Mouse (Mus musculus): ENCODE results near the gene Mrgpra2a.
"Not testable (repeated sequence)": the region's sequence is repeated elsewhere in the genome, so short reads cannot be mapped to it uniquely, and the experiment has no call there.

Mrgpra2a gene

DNA sequence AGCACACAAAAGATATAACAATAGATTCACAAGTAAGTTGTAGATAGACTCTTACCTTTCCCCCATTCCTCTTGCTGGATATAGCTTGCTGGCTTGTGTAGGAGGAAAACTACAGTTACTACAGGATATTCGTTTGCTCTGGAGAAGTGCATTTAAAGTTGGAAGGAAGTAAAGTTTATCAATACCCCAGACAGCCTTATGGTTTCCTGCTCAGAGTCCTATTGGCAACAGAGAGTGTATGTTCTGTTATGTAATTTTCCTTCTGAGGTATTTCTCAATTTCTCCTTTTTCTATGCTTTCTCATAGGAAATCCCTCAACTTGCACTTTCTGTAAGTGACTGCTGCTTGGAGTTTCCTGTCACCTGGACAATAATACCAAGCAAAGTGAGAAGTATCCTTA lies at the start of gene Mrgpra2a:
TSS of gene Mrgpra2a (minus strand) at position 125 of the 400 bp plus-strand sequence.
- DNase-seq, result not testable (repeated sequence)

DNA sequence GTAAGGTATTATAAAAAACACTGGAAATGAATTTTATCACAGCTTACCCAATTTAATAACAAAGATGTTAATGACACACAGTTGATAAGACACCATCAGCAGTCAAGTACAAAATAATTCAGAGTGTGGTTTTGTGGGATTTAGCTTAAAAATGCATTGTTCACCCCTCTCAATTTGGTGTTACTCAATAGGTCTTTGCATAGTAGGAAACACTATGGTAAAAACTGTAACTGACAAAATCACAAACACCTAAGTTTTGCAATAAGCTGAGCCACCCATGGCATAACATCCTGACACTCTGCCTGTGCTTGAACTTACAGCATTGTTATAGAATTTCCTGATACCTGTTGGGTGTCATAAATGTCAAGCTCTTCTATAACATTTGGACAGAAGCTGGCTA lies 39.3 kb upstream of the Mrgpra2a start:
- not testable (repeated sequence) for DNase-seq

DNA sequence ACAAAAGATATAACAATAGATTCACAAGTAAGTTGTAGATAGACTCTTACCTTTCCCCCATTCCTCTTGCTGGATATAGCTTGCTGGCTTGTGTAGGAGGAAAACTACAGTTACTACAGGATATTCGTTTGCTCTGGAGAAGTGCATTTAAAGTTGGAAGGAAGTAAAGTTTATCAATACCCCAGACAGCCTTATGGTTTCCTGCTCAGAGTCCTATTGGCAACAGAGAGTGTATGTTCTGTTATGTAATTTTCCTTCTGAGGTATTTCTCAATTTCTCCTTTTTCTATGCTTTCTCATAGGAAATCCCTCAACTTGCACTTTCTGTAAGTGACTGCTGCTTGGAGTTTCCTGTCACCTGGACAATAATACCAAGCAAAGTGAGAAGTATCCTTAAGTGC lies 37.5 kb upstream of the Mrgpra2a start:
- DNase-seq, result not testable (repeated sequence)

DNA sequence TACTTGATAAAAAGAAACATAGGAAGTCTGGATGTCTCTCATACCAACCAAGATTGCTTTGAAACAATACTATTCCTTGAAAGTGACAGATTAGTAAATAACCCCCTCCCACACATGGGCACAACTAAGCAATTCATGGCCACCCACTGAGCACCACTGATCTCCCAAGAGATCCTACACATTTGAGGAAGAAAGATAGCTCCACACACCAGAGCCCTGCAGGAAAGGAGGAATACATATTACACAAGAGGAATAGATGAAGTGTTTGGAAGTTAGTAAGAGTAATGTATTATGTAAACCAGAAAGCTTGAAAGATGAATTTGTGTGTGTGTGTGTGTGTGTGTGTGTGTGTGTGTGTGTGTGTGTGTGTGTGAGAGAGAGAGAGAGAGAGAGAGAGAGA lies 31.2 kb upstream of the Mrgpra2a start:
- not testable (repeated sequence) for DNase-seq

DNA sequence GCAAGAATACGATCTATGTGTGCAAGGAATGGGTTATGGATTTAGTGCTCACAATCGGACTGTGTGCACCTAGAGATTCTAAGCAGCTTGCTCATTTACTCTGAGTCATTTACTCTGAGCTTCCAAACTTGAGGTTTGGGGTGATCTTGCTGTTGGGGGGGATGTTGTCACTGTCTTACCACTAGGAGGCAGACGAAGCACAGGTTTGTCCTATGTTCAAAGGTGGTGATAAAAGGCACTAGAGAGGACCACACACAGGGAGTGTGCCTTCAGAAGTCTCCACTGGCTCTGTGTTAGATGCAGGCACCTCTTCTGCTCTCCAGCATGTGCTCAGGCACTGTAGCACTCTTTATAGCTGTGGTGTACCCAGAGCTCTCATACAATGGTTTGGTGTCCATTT lies 22.0 kb upstream of the Mrgpra2a start:
- DNase-seq, result not testable (repeated sequence)

DNA sequence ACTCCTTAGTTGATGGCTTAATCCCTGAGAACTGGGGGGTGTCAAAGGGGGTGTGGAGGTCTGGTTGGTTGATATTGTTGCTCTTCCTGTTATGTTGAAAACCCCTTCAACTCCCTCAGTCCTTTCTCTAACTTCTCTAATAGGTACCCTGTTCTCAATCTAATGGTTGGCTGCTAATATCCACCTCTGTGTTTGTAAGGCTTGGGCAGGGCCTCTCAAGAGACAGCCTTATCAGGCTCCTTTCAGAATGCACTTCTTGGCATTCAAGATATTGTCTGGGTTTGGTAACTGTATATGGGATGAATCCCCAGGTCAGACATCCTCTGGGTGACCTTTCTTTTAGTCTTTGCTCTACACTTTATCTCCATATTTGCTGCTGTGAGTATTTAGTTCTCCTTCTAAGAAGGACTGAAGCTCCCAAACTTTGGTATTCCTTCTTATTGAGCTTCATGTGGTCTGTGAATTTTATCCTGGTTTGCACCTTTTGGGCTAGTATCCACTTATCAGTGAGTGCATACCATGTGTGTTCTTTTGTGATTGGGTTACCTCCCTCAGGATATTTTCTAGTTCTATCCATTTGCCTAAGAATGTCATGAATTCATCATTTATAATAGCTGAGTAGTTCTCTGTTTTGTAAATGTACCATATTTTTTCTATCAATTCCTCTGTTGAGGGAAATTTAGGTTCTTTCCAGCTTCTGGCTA lies 13.5 kb upstream of the Mrgpra2a start:
- DNase-seq, result not testable (repeated sequence)

DNA sequence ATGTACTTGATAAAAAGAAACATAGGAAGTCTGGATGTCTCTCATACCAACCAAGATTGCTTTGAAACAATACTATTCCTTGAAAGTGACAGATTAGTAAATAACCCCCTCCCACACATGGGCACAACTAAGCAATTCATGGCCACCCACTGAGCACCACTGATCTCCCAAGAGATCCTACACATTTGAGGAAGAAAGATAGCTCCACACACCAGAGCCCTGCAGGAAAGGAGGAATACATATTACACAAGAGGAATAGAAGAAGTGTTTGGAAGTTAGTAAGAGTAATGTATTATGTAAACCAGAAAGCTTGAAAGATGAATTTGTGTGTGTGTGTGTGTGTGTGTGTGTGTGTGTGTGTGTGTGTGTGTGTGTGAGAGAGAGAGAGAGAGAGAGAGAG lies 6.2 kb downstream of the Mrgpra2a start:
- not testable (repeated sequence) for DNase-seq

DNA sequence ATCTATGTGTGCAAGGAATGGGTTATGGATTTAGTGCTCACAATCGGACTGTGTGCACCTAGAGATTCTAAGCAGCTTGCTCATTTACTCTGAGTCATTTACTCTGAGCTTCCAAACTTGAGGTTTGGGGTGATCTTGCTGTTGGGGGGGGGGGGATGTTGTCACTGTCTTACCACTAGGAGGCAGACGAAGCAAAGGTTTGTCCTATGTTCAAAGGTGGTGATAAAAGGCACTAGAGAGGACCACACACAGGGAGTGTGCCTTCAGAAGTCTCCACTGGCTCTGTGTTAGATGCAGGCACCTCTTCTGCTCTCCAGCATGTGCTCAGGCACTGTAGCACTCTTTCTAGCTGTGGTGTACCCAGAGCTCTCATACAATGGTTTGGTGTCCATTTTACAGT lies 15.5 kb downstream of the Mrgpra2a start:
- DNase-seq, result not testable (repeated sequence)

DNA sequence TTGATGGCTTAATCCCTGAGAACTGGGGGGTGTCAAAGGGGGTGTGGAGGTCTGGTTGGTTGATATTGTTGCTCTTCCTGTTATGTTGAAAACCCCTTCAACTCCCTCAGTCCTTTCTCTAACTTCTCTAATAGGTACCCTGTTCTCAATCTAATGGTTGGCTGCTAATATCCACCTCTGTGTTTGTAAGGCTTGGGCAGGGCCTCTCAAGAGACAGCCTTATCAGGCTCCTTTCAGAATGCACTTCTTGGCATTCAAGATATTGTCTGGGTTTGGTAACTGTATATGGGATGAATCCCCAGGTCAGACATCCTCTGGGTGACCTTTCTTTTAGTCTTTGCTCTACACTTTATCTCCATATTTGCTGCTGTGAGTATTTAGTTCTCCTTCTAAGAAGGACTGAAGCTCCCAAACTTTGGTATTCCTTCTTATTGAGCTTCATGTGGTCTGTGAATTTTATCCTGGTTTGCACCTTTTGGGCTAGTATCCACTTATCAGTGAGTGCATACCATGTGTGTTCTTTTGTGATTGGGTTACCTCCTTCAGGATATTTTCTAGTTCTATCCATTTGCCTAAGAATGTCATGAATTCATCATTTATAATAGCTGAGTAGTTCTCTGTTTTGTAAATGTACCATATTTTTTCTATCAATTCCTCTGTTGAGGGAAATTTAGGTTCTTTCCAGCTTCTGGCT lies 24.0 kb downstream of the Mrgpra2a start:
- DNase-seq, result not testable (repeated sequence)

DNA sequence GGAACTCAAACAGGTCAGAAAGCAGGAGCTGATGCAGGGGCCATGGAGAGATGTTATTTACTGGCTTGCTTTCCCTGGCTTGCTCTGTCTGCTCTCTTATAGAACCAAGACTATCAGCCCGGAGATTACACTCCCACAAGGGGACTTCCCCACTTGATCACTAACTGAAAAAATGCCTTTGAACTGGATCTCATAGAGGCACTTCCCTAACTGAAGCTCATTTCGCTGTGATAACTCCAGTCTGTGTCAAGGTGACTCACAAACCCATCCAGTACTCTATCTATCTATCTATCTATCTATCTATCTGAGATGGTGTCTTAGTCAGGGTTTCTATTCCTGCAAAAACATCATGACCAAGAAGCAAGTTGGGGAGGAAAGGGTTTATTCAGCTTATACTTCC lies 41.3 kb downstream of the Mrgpra2a start:
- DNase-seq, result no peak

DNA sequence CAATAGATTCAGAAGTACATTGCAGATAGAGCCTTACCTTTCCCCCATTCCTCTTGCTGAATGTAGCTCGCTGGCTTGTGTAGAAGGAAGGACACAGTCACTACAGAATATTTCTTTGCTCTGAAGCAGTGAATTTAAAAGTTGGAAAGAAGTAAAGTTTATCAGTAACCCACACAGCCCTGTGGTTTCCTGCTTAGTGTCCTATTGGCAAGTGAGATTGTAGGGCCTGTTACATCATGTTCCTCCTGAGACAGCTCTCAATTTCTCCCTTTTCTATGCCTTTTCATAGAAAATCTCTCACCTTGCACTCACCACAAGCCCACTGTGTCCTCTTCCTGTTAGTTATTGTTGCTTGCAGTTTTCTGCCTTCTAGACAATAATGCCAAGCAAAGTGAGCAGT lies 42.4 kb downstream of the Mrgpra2a start:
- DNase-seq, result no peak

DNA sequence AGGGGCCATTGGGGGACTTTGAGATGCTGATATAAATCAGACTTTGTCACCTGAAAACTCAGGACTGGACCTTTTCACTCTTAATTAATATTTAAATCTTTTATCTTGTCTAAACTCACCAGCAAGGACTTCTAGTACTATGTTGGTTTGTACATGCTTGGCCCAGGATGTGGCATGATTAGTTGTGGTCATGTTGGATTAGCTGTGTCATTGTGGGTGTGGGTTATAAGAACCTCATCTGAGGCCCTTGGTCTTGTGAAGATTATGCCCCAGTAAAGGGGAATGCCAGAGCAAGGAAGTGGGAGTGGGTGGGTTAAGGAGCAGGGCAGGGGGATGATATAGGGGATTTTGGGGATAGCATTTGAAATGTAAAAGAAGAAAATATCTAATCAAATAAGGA lies 50.8 kb downstream of the Mrgpra2a start:
- no peak for DNase-seq

All from lung, adult 18-20 months (tissue).